In genomic region chr5:67768708-67769107, GRCm38 (mm10) we compare ENCODE assay signal across 22 mouse cellular contexts.
A peak's percentile ranks its signal among the peaks of the same experiment; 100 is the strongest.
DNase-seq lines count a peak whose midpoint lies in the region; ATAC-seq and TF ChIP-seq lines count a peak whose summit lies in the region.
"Had no signal": no experiment of that assay in that cellular context is flagged by ENCODE, and none has a peak within 500 bp of the region (broad histone marks: within the 10 kb centered on the region; RNA-seq: fewer than 3 reads in every experiment).

No protein-coding gene starts in this region.

- H3K4me1 ChIP-seq in kidney, postnatal 0 days (replicated peaks; ENCODE audit: insufficient read depth, low read length), result no peaks in the 10 kb centered on the region
- no peaks in the 10 kb centered on the region for H3K4me1 ChIP-seq in testis, adult 2 months (ENCODE audit: control insufficient read depth, insufficient read depth, low read length)
- no peaks in the 10 kb centered on the region for H3K4me1 ChIP-seq in midbrain, embryonic 13.5 days (replicated peaks)
- H3K4me1 ChIP-seq: embryonic facial prominence, embryonic 12.5 days; forebrain, embryonic 12.5 days; heart, embryonic 10.5 days; hindbrain, embryonic 12.5 days had no signal

- no peak overlapping the region for H3K4me2 ChIP-seq in kidney, postnatal 0 days (ENCODE audit: low read length)
- H3K4me2 ChIP-seq in midbrain, embryonic 13.5 days (replicated peaks), result no peak overlapping the region
- H3K4me2 ChIP-seq: embryonic facial prominence, embryonic 12.5 days; forebrain, embryonic 12.5 days; hindbrain, embryonic 12.5 days had no signal

- no peak for TF ChIP-seq CTCF in kidney, postnatal 0 days (IDR thresholded peaks at IDR 0.05; ENCODE audit: low read depth)
- TF ChIP-seq CTCF in testis, adult 2 months (IDR thresholded peaks at IDR 0.05; ENCODE audit: control insufficient read depth, insufficient read depth, insufficient replicate concordance, low read depth, low read length), result no peak

- no peaks in the 10 kb centered on the region for H3K9me3 ChIP-seq in kidney, postnatal 0 days (replicated peaks; ENCODE audit: low read length)
- H3K9me3 ChIP-seq in midbrain, embryonic 13.5 days, result no peaks in the 10 kb centered on the region
- H3K9me3 ChIP-seq: embryonic facial prominence, embryonic 12.5 days; forebrain, embryonic 12.5 days; heart, embryonic 10.5 days; hindbrain, embryonic 12.5 days had no signal

- no peak overlapping the region for H3K27ac ChIP-seq in kidney, postnatal 0 days
- H3K27ac ChIP-seq in testis, adult 2 months (ENCODE audit: control insufficient read depth, insufficient read depth, low read depth, low read length), result peak overlapping the region; percentile 62
- H3K27ac ChIP-seq in midbrain, embryonic 13.5 days, result no peak overlapping the region
- H3K27ac ChIP-seq: embryonic facial prominence, embryonic 12.5 days; forebrain, embryonic 12.5 days; gastrocnemius, adult 2 months; heart, embryonic 10.5 days; hindbrain, embryonic 12.5 days had no signal

- no peak overlapping the region for H3K9ac ChIP-seq in kidney, postnatal 0 days (ENCODE audit: low read depth, low read length)
- no peak overlapping the region for H3K9ac ChIP-seq in midbrain, embryonic 13.5 days (replicated peaks)
- H3K9ac ChIP-seq: embryonic facial prominence, embryonic 12.5 days; forebrain, embryonic 12.5 days; hindbrain, embryonic 12.5 days had no signal

- no peak overlapping the region for H3K4me3 ChIP-seq in kidney, postnatal 0 days (replicated peaks; ENCODE audit: low read depth, low read length)
- no peak overlapping the region for H3K4me3 ChIP-seq in testis, adult 2 months (ENCODE audit: control insufficient read depth, low read depth, low read length)
- H3K4me3 ChIP-seq in midbrain, embryonic 13.5 days (replicated peaks), result no peak overlapping the region
- H3K4me3 ChIP-seq: embryonic facial prominence, embryonic 12.5 days; forebrain, embryonic 12.5 days; gastrocnemius, adult 2 months; heart, embryonic 10.5 days; hindbrain, embryonic 12.5 days had no signal

- WGBS in kidney, postnatal 0 days, result 80% methylated on average over 8 of the region's 8 CpGs
- WGBS in midbrain, embryonic 13.5 days, result 88% methylated on average over 8 of the region's 8 CpGs

- H3K36me3 ChIP-seq in kidney, postnatal 0 days (ENCODE audit: insufficient read depth, low read length), result no peaks in the 10 kb centered on the region
- H3K36me3 ChIP-seq in testis, adult 2 months (ENCODE audit: control insufficient read depth, insufficient read depth, low read length), result no peaks in the 10 kb centered on the region
- peaks cover 11% of the 10 kb centered on the region; the same call in 1 of the 2 replicates for H3K36me3 ChIP-seq in midbrain, embryonic 13.5 days
- H3K36me3 ChIP-seq: embryonic facial prominence, embryonic 12.5 days; heart, embryonic 10.5 days; hindbrain, embryonic 12.5 days had no signal

- H3K27me3 ChIP-seq in kidney, postnatal 0 days (ENCODE audit: insufficient read depth, low read length), result no peaks in the 10 kb centered on the region
- H3K27me3 ChIP-seq in testis, adult 2 months (ENCODE audit: control insufficient read depth, insufficient read depth, low read length), result no peaks in the 10 kb centered on the region
- H3K27me3 ChIP-seq in midbrain, embryonic 13.5 days, result no peaks in the 10 kb centered on the region
- H3K27me3 ChIP-seq: embryonic facial prominence, embryonic 12.5 days; forebrain, embryonic 12.5 days; hindbrain, embryonic 12.5 days had no signal

- no peak for TF ChIP-seq POLR2A in testis, adult 2 months (IDR thresholded peaks at IDR 0.05; ENCODE audit: control insufficient read depth, low read depth, low read length)

- 0 out of 2 replicates have a peak, but pooled peaks have one; percentile 17 for ATAC-seq in kidney, postnatal 0 days (replicated peaks; ENCODE audit: low FRiP score, low read depth)
- no peak for ATAC-seq in midbrain, embryonic 13.5 days
- ATAC-seq: forebrain, embryonic 16.5 days; hindbrain, embryonic 16.5 days; inflammation-experienced regulatory T-cells, adult 6 months; intestine, postnatal 0 days had no signal

- DNase-seq in kidney, postnatal 0 days (ENCODE audit: low spot score), result no peak
- DNase-seq in kidney, postnatal 4 days, result no peak
- DNase-seq in testis, postnatal 10 days (ENCODE audit: low spot score), result no peak
- DNase-seq in adrenal gland, postnatal 25 days, result peak; percentile 35
- DNase-seq in heart, adult 9 months (ENCODE audit: low spot score in 2 of 2), result no peak
- DNase-seq: cerebellum, adult 11-12 months; cerebellum, adult 9-10 months; cerebellum, postnatal 25 days; gastrocnemius, adult 2 months; gastrocnemius, postnatal 25 days; heart, postnatal 10 days; heart, postnatal 4 days had no signal
